Mouse (Mus musculus): Measurements from ENCODE around the gene Ank2. TPM values are rescaled to one million over a fixed set of nuclear protein-coding genes. Genes with fewer than 3 reads are reported as not detected.
A peak's percentile ranks its signal among the peaks of the same experiment; 100 is the strongest.

The Ank2 gene
- polyA plus RNA-seq, 1 experiment from 2014 or later, result 27.6 TPM

DNA sequence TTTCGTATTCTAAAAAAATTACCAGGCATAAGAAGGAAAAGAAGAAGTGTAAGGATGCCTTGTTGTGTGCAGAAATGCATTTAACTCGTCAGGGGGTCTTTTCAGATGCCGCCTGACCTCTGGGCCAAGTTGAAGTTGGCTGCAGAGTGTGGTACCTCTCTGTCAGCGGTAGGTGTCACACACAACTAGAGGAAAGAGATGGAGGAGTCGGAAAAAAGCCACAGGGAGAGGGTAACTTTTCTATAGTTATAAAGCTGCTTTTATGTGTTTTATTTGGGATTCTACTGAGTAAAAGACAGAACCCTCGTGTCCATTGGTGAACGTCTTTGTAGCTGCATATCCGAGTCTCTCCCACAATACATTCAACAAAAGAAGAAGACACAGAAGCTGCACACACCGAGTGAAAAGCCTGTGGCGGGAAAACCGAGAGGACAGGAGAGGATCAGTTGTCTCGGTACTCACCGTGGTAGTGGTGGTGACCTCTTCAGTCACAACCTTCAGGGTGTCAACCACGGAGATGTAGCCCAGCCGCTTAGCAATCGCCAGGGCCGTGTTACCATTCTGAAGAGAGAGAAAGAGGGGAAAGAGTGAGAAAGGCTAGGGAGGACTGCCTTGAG, 501.7 kb downstream of the Ank2 start:
- H3K9ac ChIP-seq (replicated peaks), result peak overlapping the region; percentile 60
- ATAC-seq (ENCODE audit: insufficient number of reproducible peaks, insufficient read depth, low FRiP score, low TSS enrichment, low read depth), result no peak; the same call in 1 of the 2 replicates

GRCm38 (mm10) chr3:126996721-126997120, 502.4 kb downstream of the Ank2 start:
- H3K27ac ChIP-seq, result no peak overlapping the region
- WGBS, result 85% methylated on average over 8 of the region's 8 CpGs

More for the DNA sequence above, 501.7 kb downstream of the Ank2 start:
- Histone ChIP-seq H3K4me2 (peak overlapping the region; percentile 64), H3K27ac (peak overlapping the region; percentile 50; the same call in 1 of the 2 replicates), H3K27me3 (no peaks in the 10 kb centered on the region), H3K4me1 (replicated peaks) (peaks cover 25% of the 10 kb centered on the region), H3K9me3 (no peaks in the 10 kb centered on the region), H3K4me3 (replicated peaks) (peak overlapping the region; percentile 31), H3K36me3 (no peaks in the 10 kb centered on the region)
- 9% methylated on average over 17 of the region's 17 CpGs for WGBS

DNA sequence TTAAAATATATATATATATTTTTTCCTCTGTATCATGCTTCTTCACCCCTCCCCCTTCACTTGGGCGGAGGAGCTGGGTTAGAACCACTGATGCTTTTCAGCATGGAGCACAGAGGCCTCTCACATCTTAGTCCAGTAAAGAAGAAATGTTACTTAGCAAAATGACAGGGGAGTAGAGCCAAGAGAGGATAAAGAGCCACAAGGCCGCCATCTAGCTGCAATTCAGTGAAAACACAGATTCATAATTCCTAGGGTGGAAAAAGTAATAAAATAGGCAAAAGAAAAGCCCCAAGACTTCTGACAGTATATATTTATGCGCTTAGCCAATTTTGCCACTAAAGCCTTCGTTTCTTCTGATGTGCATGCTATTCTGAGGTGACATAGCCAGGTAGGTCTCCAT, 503.2 kb downstream of the Ank2 start:
- Histone ChIP-seq H3K4me3 (replicated peaks) (no peak overlapping the region), H3K9ac (replicated peaks) (no peak overlapping the region), H3K27me3 (no peaks in the 10 kb centered on the region), H3K9me3 (no peaks in the 10 kb centered on the region), H3K36me3 (no peaks in the 10 kb centered on the region), H3K4me2 (no peak overlapping the region), H3K27ac (no peak overlapping the region), H3K4me1 (replicated peaks) (peaks cover 23% of the 10 kb centered on the region)
- no peak for ATAC-seq (ENCODE audit: insufficient number of reproducible peaks, insufficient read depth, low FRiP score, low TSS enrichment, low read depth)
- WGBS, result 80% methylated on average over 4 of the region's 4 CpGs

More at GRCm38 (mm10) chr3:126996721-126997120, 502.4 kb downstream of the Ank2 start:
- H3K36me3 ChIP-seq, result no peaks in the 10 kb centered on the region
- no peak for ATAC-seq (ENCODE audit: insufficient number of reproducible peaks, insufficient read depth, low FRiP score, low TSS enrichment, low read depth)
- no peak overlapping the region for H3K4me3 ChIP-seq (replicated peaks)
- no peaks in the 10 kb centered on the region for H3K9me3 ChIP-seq
- H3K4me2 ChIP-seq, result no peak overlapping the region
- H3K4me1 ChIP-seq (replicated peaks), result peaks cover 25% of the 10 kb centered on the region
- no peak overlapping the region for H3K9ac ChIP-seq (replicated peaks)
- no peaks in the 10 kb centered on the region for H3K27me3 ChIP-seq

GRCm38 (mm10) chr3:126994149-126994548, 505.0 kb downstream of the Ank2 start:
- no peak for ATAC-seq (ENCODE audit: insufficient number of reproducible peaks, insufficient read depth, low FRiP score, low TSS enrichment, low read depth)
- H3K4me3 ChIP-seq (replicated peaks), result no peak overlapping the region
- peaks cover 20% of the 10 kb centered on the region for H3K4me1 ChIP-seq (replicated peaks)
- WGBS, result 83% methylated on average over 7 of the region's 7 CpGs
- no peak overlapping the region for H3K4me2 ChIP-seq
- no peak overlapping the region for H3K27ac ChIP-seq
- no peaks in the 10 kb centered on the region for H3K9me3 ChIP-seq
- no peaks in the 10 kb centered on the region for H3K27me3 ChIP-seq
- no peaks in the 10 kb centered on the region for H3K36me3 ChIP-seq
- no peak overlapping the region for H3K9ac ChIP-seq (replicated peaks)

GRCm38 (mm10) chr3:126989936-126990335, 509.2 kb downstream of the Ank2 start:
- Histone ChIP-seq H3K4me3 (replicated peaks) (no peak overlapping the region), H3K4me1 (replicated peaks) (no peaks in the 10 kb centered on the region), H3K36me3 (no peaks in the 10 kb centered on the region), H3K4me2 (no peak overlapping the region), H3K9ac (replicated peaks) (no peak overlapping the region), H3K27me3 (no peaks in the 10 kb centered on the region), H3K27ac (no peak overlapping the region), H3K9me3 (no peaks in the 10 kb centered on the region)
- ATAC-seq (ENCODE audit: insufficient number of reproducible peaks, insufficient read depth, low FRiP score, low TSS enrichment, low read depth), result no peak
- 95% methylated on average over 3 of the region's 3 CpGs for WGBS

DNA sequence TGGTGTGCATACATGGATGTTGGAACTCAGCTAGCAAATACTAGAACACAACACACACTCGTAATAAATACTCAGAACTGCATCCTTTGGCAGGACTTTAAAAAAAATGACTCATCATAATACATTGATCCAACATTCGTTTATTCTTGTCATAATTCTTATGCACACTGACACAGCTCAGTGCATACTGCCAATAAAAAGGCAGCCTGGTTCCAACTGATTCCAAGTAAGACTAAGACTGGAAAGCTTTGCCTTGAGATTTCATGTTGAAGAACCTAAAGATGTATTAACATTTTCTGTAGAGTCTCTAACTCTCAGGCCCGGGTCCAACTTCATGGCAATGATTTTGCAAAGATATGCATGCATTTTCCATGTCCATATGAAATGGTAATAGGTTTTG, 512.5 kb downstream of the Ank2 start:
- Histone ChIP-seq H3K27ac (no peak overlapping the region), H3K4me2 (no peak overlapping the region), H3K9ac (replicated peaks) (no peak overlapping the region), H3K36me3 (no peaks in the 10 kb centered on the region), H3K4me3 (replicated peaks) (no peak overlapping the region), H3K9me3 (no peaks in the 10 kb centered on the region), H3K4me1 (replicated peaks) (no peaks in the 10 kb centered on the region), H3K27me3 (no peaks in the 10 kb centered on the region)
- WGBS, result 86% methylated on average over 3 of the region's 3 CpGs
- ATAC-seq (ENCODE audit: insufficient number of reproducible peaks, insufficient read depth, low FRiP score, low TSS enrichment, low read depth), result no peak

GRCm38 (mm10) chr3:126982814-126983213, 516.3 kb downstream of the Ank2 start:
- no peaks in the 10 kb centered on the region for H3K9me3 ChIP-seq
- no peak overlapping the region for H3K27ac ChIP-seq
- no peak overlapping the region for H3K4me2 ChIP-seq
- no peak for ATAC-seq (ENCODE audit: insufficient number of reproducible peaks, insufficient read depth, low FRiP score, low TSS enrichment, low read depth)
- H3K36me3 ChIP-seq, result no peaks in the 10 kb centered on the region
- H3K4me3 ChIP-seq (replicated peaks), result no peak overlapping the region
- no peak overlapping the region for H3K9ac ChIP-seq (replicated peaks)
- 94% methylated on average over 5 of the region's 5 CpGs for WGBS
- no peaks in the 10 kb centered on the region for H3K27me3 ChIP-seq
- H3K4me1 ChIP-seq (replicated peaks), result no peaks in the 10 kb centered on the region

DNA sequence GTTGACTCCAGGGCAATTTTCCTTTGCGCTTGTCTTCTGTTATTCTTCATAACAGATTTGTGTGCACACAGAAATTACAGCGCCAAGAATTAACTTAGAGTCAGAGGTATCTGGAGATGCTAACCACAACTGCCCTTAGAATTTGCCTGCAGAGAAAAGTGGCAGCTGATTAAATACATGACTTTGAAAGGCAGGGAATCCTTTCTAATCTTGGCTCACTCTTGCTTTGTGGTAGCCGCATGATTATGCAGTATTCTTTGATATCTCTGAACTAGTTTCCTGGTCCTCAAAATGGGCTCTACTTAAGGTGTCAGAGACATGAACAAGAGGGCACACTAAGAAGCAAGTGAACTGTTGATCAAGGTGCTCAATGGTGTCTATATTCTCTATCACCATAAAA, 518.0 kb downstream of the Ank2 start:
- Histone ChIP-seq H3K4me1 (replicated peaks) (no peaks in the 10 kb centered on the region), H3K27ac (no peak overlapping the region), H3K9me3 (no peaks in the 10 kb centered on the region), H3K4me3 (replicated peaks) (no peak overlapping the region), H3K4me2 (no peak overlapping the region), H3K27me3 (no peaks in the 10 kb centered on the region), H3K36me3 (no peaks in the 10 kb centered on the region), H3K9ac (replicated peaks) (no peak overlapping the region)
- ATAC-seq (ENCODE audit: insufficient number of reproducible peaks, insufficient read depth, low FRiP score, low TSS enrichment, low read depth), result no peak
- WGBS, result 95% methylated on average over 3 of the region's 3 CpGs

- Histone ChIP-seq H3K4me1 (replicated peaks) (no peaks in the 10 kb centered on the region), H3K4me2 (no peak overlapping the region), H3K9me3 (no peaks in the 10 kb centered on the region), H3K27me3 (no peaks in the 10 kb centered on the region), H3K27ac (no peak overlapping the region), H3K36me3 (no peaks in the 10 kb centered on the region), H3K4me3 (replicated peaks) (no peak overlapping the region), H3K9ac (replicated peaks) (no peak overlapping the region)
- 91% methylated on average over 3 of the region's 3 CpGs for WGBS
- no peak for ATAC-seq (ENCODE audit: insufficient number of reproducible peaks, insufficient read depth, low FRiP score, low TSS enrichment, low read depth)
Measured at GRCm38 (mm10) chr3:126979635-126980034, 519.5 kb downstream of the Ank2 start.

DNA sequence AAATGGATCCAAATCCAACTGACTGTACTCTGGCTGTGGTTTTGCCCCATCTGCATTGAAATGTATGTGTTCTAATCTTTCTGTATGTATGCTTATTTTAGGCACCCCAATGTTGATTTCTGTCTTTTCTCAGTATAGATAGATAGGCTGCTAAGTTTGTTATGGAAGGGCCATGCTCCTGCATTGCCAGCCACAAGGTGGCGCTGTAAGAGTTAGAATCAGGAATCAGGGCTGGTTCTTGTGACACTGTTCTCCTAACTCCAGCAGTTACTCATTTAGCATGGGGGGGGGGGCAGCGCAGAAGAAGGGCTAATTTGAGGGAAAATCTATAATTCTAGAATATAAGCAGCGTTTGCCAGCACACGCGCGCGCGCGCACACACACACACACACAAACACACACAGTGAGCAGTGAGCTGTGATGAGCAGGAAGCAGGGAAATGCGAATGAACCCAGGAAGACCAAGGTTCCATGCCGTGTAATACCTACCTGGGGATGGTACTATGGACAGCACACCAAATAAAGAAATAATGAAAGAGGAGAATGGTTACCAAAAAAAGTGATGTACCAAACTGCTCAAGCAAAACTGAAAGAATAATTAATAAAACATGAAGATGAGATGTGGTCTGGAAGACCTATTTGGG, 520.3 kb downstream of the Ank2 start:
- H3K27me3 ChIP-seq, result no peaks in the 10 kb centered on the region
- WGBS, result 73% methylated on average over 11 of the region's 11 CpGs
- H3K9ac ChIP-seq (replicated peaks), result no peak overlapping the region
- H3K9me3 ChIP-seq, result no peaks in the 10 kb centered on the region
- H3K4me3 ChIP-seq (replicated peaks), result no peak overlapping the region
- H3K36me3 ChIP-seq, result no peaks in the 10 kb centered on the region
- no peak overlapping the region for H3K4me2 ChIP-seq
- no peaks in the 10 kb centered on the region for H3K4me1 ChIP-seq (replicated peaks)
- ATAC-seq (ENCODE audit: insufficient number of reproducible peaks, insufficient read depth, low FRiP score, low TSS enrichment, low read depth), result no peak
- no peak overlapping the region for H3K27ac ChIP-seq

DNA sequence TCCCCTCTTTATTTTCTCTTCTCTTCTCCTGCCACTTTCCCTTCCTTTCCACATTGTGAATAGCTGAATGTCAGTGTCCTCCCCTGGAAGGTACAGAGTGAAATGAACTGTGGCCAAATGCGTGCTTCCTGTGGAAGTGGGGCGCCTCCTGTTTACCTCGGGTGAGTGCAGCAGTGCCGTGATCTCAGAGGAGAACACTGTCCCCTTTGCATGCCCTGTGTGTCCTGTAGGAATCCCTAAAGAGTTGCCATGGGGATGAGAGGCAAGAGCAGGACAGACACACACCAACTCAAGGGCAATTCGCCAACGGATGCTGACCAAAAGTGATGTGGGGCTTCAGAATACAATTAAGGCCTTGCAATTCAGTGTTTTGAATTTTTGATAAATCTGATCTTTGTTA, 521.8 kb downstream of the Ank2 start:
- no peak for ATAC-seq (ENCODE audit: insufficient number of reproducible peaks, insufficient read depth, low FRiP score, low TSS enrichment, low read depth)
- H3K9ac ChIP-seq (replicated peaks), result no peak overlapping the region
- H3K4me1 ChIP-seq (replicated peaks), result no peaks in the 10 kb centered on the region
- WGBS, result 89% methylated on average over 6 of the region's 6 CpGs
- H3K27me3 ChIP-seq, result no peaks in the 10 kb centered on the region
- H3K27ac ChIP-seq, result no peak overlapping the region
- H3K36me3 ChIP-seq, result no peaks in the 10 kb centered on the region
- no peak overlapping the region for H3K4me2 ChIP-seq
- H3K9me3 ChIP-seq, result no peaks in the 10 kb centered on the region
- H3K4me3 ChIP-seq (replicated peaks), result no peak overlapping the region

DNA sequence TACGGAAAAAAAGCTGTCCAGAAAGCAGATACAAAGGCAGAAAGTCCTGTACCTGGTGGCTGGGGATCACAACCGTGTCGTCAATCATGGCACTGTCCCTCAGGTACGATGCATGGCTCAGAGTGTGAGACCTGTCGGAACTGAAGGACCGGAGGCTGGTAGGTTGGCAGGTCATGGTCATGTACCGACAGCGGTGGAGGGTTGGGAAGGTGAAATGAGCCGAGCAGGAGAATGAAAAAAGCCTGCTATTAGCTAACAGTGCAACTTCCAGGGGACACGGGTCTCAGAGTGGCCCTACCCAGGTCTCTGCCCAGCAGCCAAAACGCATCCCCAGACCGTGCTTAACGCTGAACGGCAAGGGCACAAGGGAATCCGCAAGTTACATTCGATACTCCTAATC, 522.4 kb downstream of the Ank2 start:
- H3K4me2 ChIP-seq, result no peak overlapping the region
- ATAC-seq (ENCODE audit: insufficient number of reproducible peaks, insufficient read depth, low FRiP score, low TSS enrichment, low read depth), result no peak
- no peaks in the 10 kb centered on the region for H3K9me3 ChIP-seq
- no peak overlapping the region for H3K27ac ChIP-seq
- H3K4me3 ChIP-seq (replicated peaks), result no peak overlapping the region
- H3K36me3 ChIP-seq, result no peaks in the 10 kb centered on the region
- 88% methylated on average over 16 of the region's 16 CpGs for WGBS
- H3K9ac ChIP-seq (replicated peaks), result no peak overlapping the region
- no peaks in the 10 kb centered on the region for H3K4me1 ChIP-seq (replicated peaks)
- no peaks in the 10 kb centered on the region for H3K27me3 ChIP-seq
